ENCODE assay signal across 9 mouse cellular contexts in the genomic region with DNA sequence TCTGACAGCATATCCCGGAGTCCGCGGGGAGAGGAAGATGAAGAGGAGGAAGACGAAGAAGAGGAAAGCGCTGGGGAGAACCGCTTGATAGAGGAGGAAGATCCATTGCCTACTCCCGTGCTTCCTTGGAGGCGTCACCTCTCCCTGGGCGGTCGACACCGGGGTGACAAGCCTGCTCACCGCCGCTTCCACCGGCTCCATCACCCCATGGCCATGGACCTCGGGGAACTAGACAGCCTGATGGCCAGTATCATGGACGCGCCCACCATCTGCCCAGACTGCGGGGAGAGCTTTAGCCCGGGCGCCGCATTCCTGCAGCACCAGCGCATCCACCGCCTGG. TPM values are rescaled to one million over a fixed set of nuclear protein-coding genes. Genes with fewer than 3 reads are reported as not detected.
DNase-seq lines count a peak whose midpoint lies in the region; ATAC-seq and TF ChIP-seq lines count a peak whose summit lies in the region.
"Had no signal": no experiment of that assay in that cellular context is flagged by ENCODE, and none has a peak within 500 bp of the region (broad histone marks: within the 10 kb centered on the region; RNA-seq: fewer than 3 reads in every experiment).

No protein-coding gene starts in this region.

- peak overlapping the region; percentile 98 for H3K4me2 ChIP-seq in embryonic facial prominence, embryonic 14.5 days (ENCODE audit: low read depth, low read length)
- peak overlapping the region; percentile 93 for H3K4me2 ChIP-seq in intestine, embryonic 14.5 days (ENCODE audit: low read length)
- H3K4me2 ChIP-seq in neural tube, embryonic 12.5 days (replicated peaks), result peak overlapping the region; percentile 95

- H3K9ac ChIP-seq in embryonic facial prominence, embryonic 14.5 days (ENCODE audit: low read depth, low read length), result peak overlapping the region; percentile 56
- no peak overlapping the region for H3K9ac ChIP-seq in intestine, embryonic 14.5 days (ENCODE audit: low read length)
- 0 out of 2 replicates have a peak overlapping the region, but pooled peaks have one; percentile 39 for H3K9ac ChIP-seq in neural tube, embryonic 12.5 days

- no peak for TF ChIP-seq CTCF in lung, adult 2 months (IDR thresholded peaks at IDR 0.05; ENCODE audit: insufficient read depth, low read length)

- H3K4me3 ChIP-seq in lung, adult 2 months (replicated peaks; ENCODE audit: extremely low read depth, low read depth, low read length), result peak overlapping the region; percentile 48
- peak overlapping the region; percentile 62 for H3K4me3 ChIP-seq in embryonic facial prominence, embryonic 14.5 days (ENCODE audit: low read depth, low read length)
- peak overlapping the region; percentile 57 for H3K4me3 ChIP-seq in intestine, embryonic 14.5 days (ENCODE audit: low read depth, low read length)
- peak overlapping the region; percentile 52 for H3K4me3 ChIP-seq in neural tube, embryonic 12.5 days

- H3K27me3 ChIP-seq in embryonic facial prominence, embryonic 14.5 days (replicated peaks; ENCODE audit: control insufficient read depth, insufficient read depth, low read length), result peaks cover 29% of the 10 kb centered on the region
- peaks cover 19% of the 10 kb centered on the region for H3K27me3 ChIP-seq in intestine, embryonic 14.5 days (replicated peaks; ENCODE audit: control insufficient read depth, insufficient read depth, low read length)
- H3K27me3 ChIP-seq in neural tube, embryonic 12.5 days (replicated peaks), result peaks cover 31% of the 10 kb centered on the region

- no peak overlapping the region for H3K27ac ChIP-seq in embryonic facial prominence, embryonic 14.5 days (replicated peaks; ENCODE audit: low read depth, low read length)
- H3K27ac ChIP-seq in intestine, embryonic 14.5 days (ENCODE audit: low read depth), result no peak overlapping the region
- H3K27ac ChIP-seq in neural tube, embryonic 12.5 days, result no peak overlapping the region

- 4% methylated on average over 23 of the region's 23 CpGs for WGBS in lung, adult 2 months
- 2% methylated on average over 16 of the region's 23 CpGs for WGBS in embryonic facial prominence, embryonic 14.5 days
- WGBS in intestine, embryonic 14.5 days, result 3% methylated on average over 23 of the region's 23 CpGs
- WGBS in neural tube, embryonic 12.5 days, result 2% methylated on average over 23 of the region's 23 CpGs

- no peak for ATAC-seq in embryonic facial prominence, embryonic 14.5 days (ENCODE audit: low read depth)
- no peak for ATAC-seq in intestine, embryonic 14.5 days (replicated peaks; ENCODE audit: low FRiP score, low TSS enrichment, low read depth)
- ATAC-seq in neural tube, embryonic 12.5 days (ENCODE audit: low FRiP score, low read depth), result no peak
- no peak for ATAC-seq in activated CD4-positive, CD25-positive, alpha-beta regulatory T cell, adult 4 months

- H3K4me1 ChIP-seq in lung, adult 2 months (ENCODE audit: control insufficient read depth, insufficient read depth, low read length), result peaks cover 5% of the 10 kb centered on the region; the same call in 1 of the 2 replicates
- H3K4me1 ChIP-seq in embryonic facial prominence, embryonic 14.5 days (ENCODE audit: control insufficient read depth, insufficient read depth, low read length), result peaks cover 10% of the 10 kb centered on the region; the same call in 1 of the 2 replicates
- H3K4me1 ChIP-seq in intestine, embryonic 14.5 days (replicated peaks; ENCODE audit: control insufficient read depth, insufficient read depth, low read length), result peaks cover 13% of the 10 kb centered on the region; the same call in 1 of the 2 replicates
- peaks cover 25% of the 10 kb centered on the region for H3K4me1 ChIP-seq in neural tube, embryonic 12.5 days

- H3K36me3 ChIP-seq in embryonic facial prominence, embryonic 14.5 days (ENCODE audit: control insufficient read depth, insufficient read depth, low read length), result peaks cover 4% of the 10 kb centered on the region; the same call in 1 of the 2 replicates
- no peaks in the 10 kb centered on the region for H3K36me3 ChIP-seq in intestine, embryonic 14.5 days (ENCODE audit: control insufficient read depth, insufficient read depth, low read length)
- peaks cover 7% of the 10 kb centered on the region for H3K36me3 ChIP-seq in neural tube, embryonic 12.5 days

- TF ChIP-seq POLR2A in lung, adult 2 months (IDR thresholded peaks at IDR 0.05; ENCODE audit: borderline replicate concordance, extremely low read depth, low read depth, low read length), result no peak

- no peak for DNase-seq in lung, adult 2 months
- no peak for DNase-seq in lung, adult 18-20 months
- no peak for DNase-seq in embryonic facial prominence, embryonic 14.5 days (ENCODE audit: low spot score)
- no peak for DNase-seq in intestine, embryonic 14.5 days (ENCODE audit: low spot score)
- no peak for DNase-seq in cerebellum, postnatal 14 days
- no peak for DNase-seq in gastrocnemius, adult 8-10 months (ENCODE audit: low spot score in 2 of 2)

- no peaks in the 10 kb centered on the region for H3K9me3 ChIP-seq in embryonic facial prominence, embryonic 14.5 days (ENCODE audit: control insufficient read depth, low read length)
- H3K9me3 ChIP-seq in intestine, embryonic 14.5 days (ENCODE audit: control insufficient read depth, low read length), result no peaks in the 10 kb centered on the region
- no peaks in the 10 kb centered on the region for H3K9me3 ChIP-seq in neural tube, embryonic 12.5 days

RNA-seq across cellular contexts. Expression of a gene that starts 29.7 kb away (rescaled TPM):
- polyA plus RNA-seq in lung, adult 2 months (2012; rRNA removed), result not detected in 2 replicates
- not detected in 2 replicates for polyA plus RNA-seq in embryonic facial prominence, embryonic 14.5 days (2014; fragmentation: Nextera tagmentation; extraction: Ambion mirVana)
- polyA plus RNA-seq in intestine, embryonic 14.5 days (2014; fragmentation: Nextera tagmentation; extraction: Ambion mirVana), result not detected in 2 replicates
- not detected in 2 replicates for polyA plus RNA-seq in neural tube, embryonic 12.5 days (2016; fragmentation: Nextera tagmentation; extraction: Ambion mirVana)
- not detected for polyA plus RNA-seq in activated CD4-positive, CD25-positive, alpha-beta regulatory T cell, adult 4 months (2017; shearing (Covaris generic))
- not detected for total RNA-seq in gastrocnemius, adult 8-10 months (2022)
- total RNA-seq: left cerebral cortex, adult 18-20 months had no signal

RNA-seq across cellular contexts. Expression of a gene that starts 45.0 kb away (rescaled TPM):
- polyA plus RNA-seq in lung, adult 2 months (2012; rRNA removed), result 17.0 and 17.9 TPM in 2 replicates
- 4.8 and 6.2 TPM in 2 replicates for polyA plus RNA-seq in embryonic facial prominence, embryonic 14.5 days (2014; fragmentation: Nextera tagmentation; extraction: Ambion mirVana)
- 9.9 and 11.5 TPM in 2 replicates for polyA plus RNA-seq in intestine, embryonic 14.5 days (2014; fragmentation: Nextera tagmentation; extraction: Ambion mirVana)
- 11.8 and 12.3 TPM in 2 replicates for polyA plus RNA-seq in neural tube, embryonic 12.5 days (2016; fragmentation: Nextera tagmentation; extraction: Ambion mirVana)
- under 1 TPM in 1 of 2 experiments, not detected in 1; 0.11 TPM for polyA plus RNA-seq in activated CD4-positive, CD25-positive, alpha-beta regulatory T cell, adult 4 months (2017; shearing (Covaris generic))
- total RNA-seq in gastrocnemius, adult 8-10 months (2022), result 1 to 10 TPM in 2 of 4 experiments, under 1 TPM in 2; 0.31 to 2.3 (median 0.82) TPM
